Mouse (Mus musculus) telencephalon, adult 2 months (tissue): Measurements from ENCODE around the gene Pacsin1.
A peak's percentile ranks its signal among the peaks of the same experiment; 100 is the strongest.

Source experiments
- DNase-seq: peaks from one replicate; pipeline ENCODE4 v3.0.0-alpha.2; 2011; ENCODE audit warnings: low read depth, low spot score

Pacsin1 gene

GRCm38 (mm10) chr17:27655089-27656010 is at the start of gene Pacsin1:
Gene Pacsin1 (plus strand): TSS chr17:27655509.
- DNase-seq: no peak

- DNase-seq: no peak
These were observed 45.7 kb upstream of the Pacsin1 start for GRCm38 (mm10) chr17:27609576-27609975.

- DNase-seq: peak; percentile 93
These were observed 44.4 kb upstream of the Pacsin1 start for GRCm38 (mm10) chr17:27610679-27611518.

GRCm38 (mm10) chr17:27611519-27611884 is 43.8 kb upstream of the Pacsin1 start:
- no peak for DNase-seq

GRCm38 (mm10) chr17:27611994-27612393 is 43.3 kb upstream of the Pacsin1 start:
- no peak for DNase-seq

GRCm38 (mm10) chr17:27613016-27613415 is 42.3 kb upstream of the Pacsin1 start:
- no peak for DNase-seq

- DNase-seq: no peak
These were observed 39.9 kb upstream of the Pacsin1 start for GRCm38 (mm10) chr17:27615388-27615787.

- no peak for DNase-seq
These were observed 34.1 kb upstream of the Pacsin1 start for GRCm38 (mm10) chr17:27621161-27621560.

GRCm38 (mm10) chr17:27621705-27622531 is 33.4 kb upstream of the Pacsin1 start:
- peak; percentile 49 for DNase-seq

GRCm38 (mm10) chr17:27622611-27623359 is 32.5 kb upstream of the Pacsin1 start:
- no peak for DNase-seq

GRCm38 (mm10) chr17:27623360-27624326 is 31.7 kb upstream of the Pacsin1 start, which contains the start of gene Nudt3:
Gene Nudt3 (minus strand): TSS chr17:27623495.
- DNase-seq: peak; percentile 78

GRCm38 (mm10) chr17:27625455-27626251 is 29.7 kb upstream of the Pacsin1 start:
- no peak for DNase-seq

GRCm38 (mm10) chr17:27626681-27627080 is 28.6 kb upstream of the Pacsin1 start:
- DNase-seq: peak; percentile 65

GRCm38 (mm10) chr17:27627451-27627850 is 27.9 kb upstream of the Pacsin1 start:
- DNase-seq: no peak

- DNase-seq: no peak
These were observed 26.9 kb upstream of the Pacsin1 start for GRCm38 (mm10) chr17:27628376-27628775.

- DNase-seq: peak; percentile 68
These were observed 25.9 kb upstream of the Pacsin1 start for GRCm38 (mm10) chr17:27629249-27630020.

- DNase-seq: peak; percentile 87
These were observed 20.3 kb upstream of the Pacsin1 start, which contains the start of gene RPS10-NUDT3 for GRCm38 (mm10) chr17:27634871-27635574. Gene RPS10-NUDT3 (minus strand): TSS chr17:27635222.
